Mouse (Mus musculus) cerebellum, adult 9-10 months (tissue): Measurements from ENCODE around the gene Ppp2ca.
A peak's percentile ranks its signal among the peaks of the same experiment; 100 is the strongest.
"Not testable (repeated sequence)": the region's sequence is repeated elsewhere in the genome, so short reads cannot be mapped to it uniquely, and the experiment has no call there.

Experiments
- DNase-seq: peaks from one replicate; pipeline ENCODE4 v3.0.0; 2022

Ppp2ca gene

GRCm38 (mm10) chr11:52097016-52097415 lies 1.5 kb upstream of the Ppp2ca start:
- peak; percentile 54 for DNase-seq

GRCm38 (mm10) chr11:52097596-52097995 lies 885 bp upstream of the Ppp2ca start:
- DNase-seq: peak; percentile 66

- DNase-seq: peak; percentile 55
Observed at GRCm38 (mm10) chr11:52099031-52099761, 715 bp downstream of the Ppp2ca start.

GRCm38 (mm10) chr11:52099771-52100219 lies 1.3 kb downstream of the Ppp2ca start:
- DNase-seq: peak; percentile 55

- no peak for DNase-seq
Observed at GRCm38 (mm10) chr11:52102977-52103376, 4.5 kb downstream of the Ppp2ca start.

- DNase-seq: no peak
Observed at GRCm38 (mm10) chr11:52105503-52105902, 7.0 kb downstream of the Ppp2ca start.

- no peak for DNase-seq
Observed at GRCm38 (mm10) chr11:52106037-52106436, 7.6 kb downstream of the Ppp2ca start.

- DNase-seq: no peak
Observed at GRCm38 (mm10) chr11:52106438-52106837, 8.0 kb downstream of the Ppp2ca start.

GRCm38 (mm10) chr11:52108796-52109195 lies 10.3 kb downstream of the Ppp2ca start:
- peak; percentile 38 for DNase-seq

- no peak for DNase-seq
Observed at GRCm38 (mm10) chr11:52109421-52109820, 10.9 kb downstream of the Ppp2ca start.

GRCm38 (mm10) chr11:52115479-52115878 lies 17.0 kb downstream of the Ppp2ca start:
- DNase-seq: no peak

- DNase-seq: not testable (repeated sequence)
Observed at GRCm38 (mm10) chr11:52116117-52116516, 17.6 kb downstream of the Ppp2ca start.

- no peak for DNase-seq
Observed at GRCm38 (mm10) chr11:52117156-52117555, 18.7 kb downstream of the Ppp2ca start.

- DNase-seq: not testable (repeated sequence)
Observed at GRCm38 (mm10) chr11:52120415-52120814, 21.9 kb downstream of the Ppp2ca start.

GRCm38 (mm10) chr11:52122045-52122444 lies 23.6 kb downstream of the Ppp2ca start:
- no peak for DNase-seq

GRCm38 (mm10) chr11:52124468-52124867 lies 26.0 kb downstream of the Ppp2ca start:
- DNase-seq: no peak

GRCm38 (mm10) chr11:52127169-52127568 lies 28.7 kb downstream of the Ppp2ca start:
- no peak for DNase-seq

GRCm38 (mm10) chr11:52127760-52128159 lies 29.3 kb downstream of the Ppp2ca start:
- DNase-seq: no peak

GRCm38 (mm10) chr11:52128316-52129061 lies 30.0 kb downstream of the Ppp2ca start:
- no peak for DNase-seq

- DNase-seq: no peak
Observed at GRCm38 (mm10) chr11:52129171-52129570, 30.7 kb downstream of the Ppp2ca start.

- no peak for DNase-seq
Observed at GRCm38 (mm10) chr11:52129621-52130450, 31.4 kb downstream of the Ppp2ca start.

- DNase-seq: no peak
Observed at GRCm38 (mm10) chr11:52130451-52131068, 32.1 kb downstream of the Ppp2ca start.

GRCm38 (mm10) chr11:52143675-52144074 lies 45.2 kb downstream of the Ppp2ca start:
- DNase-seq: not testable (repeated sequence)
